Mouse (Mus musculus): ENCODE results near the gene Lemd2. TPM values are rescaled to one million over a fixed set of nuclear protein-coding genes. Genes with fewer than 3 reads are reported as not detected.
A peak's percentile ranks its signal among the peaks of the same experiment; 100 is the strongest.

Lemd2 gene
- total RNA-seq, 2 experiments from 2014 or later = 35.3 to 36.4 TPM

- DNase-seq = no peak
These were observed 23.0 kb upstream of the Lemd2 start for GRCm38 (mm10) chr17:27227258-27227657.

GRCm38 (mm10) chr17:27226701-27227100 is 22.4 kb upstream of the Lemd2 start:
- DNase-seq = no peak

- no peak for DNase-seq
These were observed 21.5 kb upstream of the Lemd2 start for GRCm38 (mm10) chr17:27225801-27226200.

- no peak for DNase-seq
These were observed 19.6 kb upstream of the Lemd2 start for GRCm38 (mm10) chr17:27223821-27224220.

GRCm38 (mm10) chr17:27221562-27221961 is 17.3 kb upstream of the Lemd2 start:
- DNase-seq = no peak

GRCm38 (mm10) chr17:27218916-27219315 is 14.6 kb upstream of the Lemd2 start:
- DNase-seq = no peak

- DNase-seq = no peak
These were observed 14.1 kb upstream of the Lemd2 start for GRCm38 (mm10) chr17:27218364-27218763.

GRCm38 (mm10) chr17:27212768-27213525 is 8.7 kb upstream of the Lemd2 start:
- peak; percentile 84 for DNase-seq

GRCm38 (mm10) chr17:27212006-27212405 is 7.7 kb upstream of the Lemd2 start:
- DNase-seq = no peak

- DNase-seq = no peak
These were observed 2.9 kb upstream of the Lemd2 start for GRCm38 (mm10) chr17:27207113-27207707.

GRCm38 (mm10) chr17:27203358-27204074 is 753 bp downstream of the Lemd2 start:
- peak; percentile 53 for DNase-seq

GRCm38 (mm10) chr17:27202919-27203357 is 1.3 kb downstream of the Lemd2 start:
- DNase-seq = no peak

- no peak for DNase-seq
These were observed 2.3 kb downstream of the Lemd2 start for GRCm38 (mm10) chr17:27201981-27202380.

GRCm38 (mm10) chr17:27200801-27201200 is 3.5 kb downstream of the Lemd2 start:
- no peak for DNase-seq

- DNase-seq = no peak
These were observed 4.4 kb downstream of the Lemd2 start for GRCm38 (mm10) chr17:27199864-27200263.

- DNase-seq = no peak
These were observed 5.1 kb downstream of the Lemd2 start for GRCm38 (mm10) chr17:27199205-27199604.

- no peak for DNase-seq
These were observed 8.1 kb downstream of the Lemd2 start for GRCm38 (mm10) chr17:27196206-27196605.

GRCm38 (mm10) chr17:27194258-27195185 is 9.7 kb downstream of the Lemd2 start:
- no peak for DNase-seq

GRCm38 (mm10) chr17:27191804-27192203 is 12.5 kb downstream of the Lemd2 start:
- peak; percentile 52 for DNase-seq

- DNase-seq = no peak
These were observed 13.1 kb downstream of the Lemd2 start for GRCm38 (mm10) chr17:27191189-27191588.

- DNase-seq = peak; percentile 76
These were observed 14.5 kb downstream of the Lemd2 start for GRCm38 (mm10) chr17:27189640-27190216.

- DNase-seq = no peak
These were observed 15.4 kb downstream of the Lemd2 start for GRCm38 (mm10) chr17:27188883-27189282.

Data from heart, postnatal 4 days (tissue).